Mouse (Mus musculus): ENCODE results near the gene Slc35f3. TPM values are rescaled to one million over a fixed set of nuclear protein-coding genes. Genes with fewer than 3 reads are reported as not detected.
A peak's percentile ranks its signal among the peaks of the same experiment; 100 is the strongest.
"Not testable (repeated sequence)": the region's sequence is repeated elsewhere in the genome, so short reads cannot be mapped to it uniquely, and the experiment has no call there.

Gene Slc35f3
- total RNA-seq, 2 experiments from 2014 or later, result not detected

- DNase-seq, result no peak
- intact Hi-C loops (cut with DNase I), result no loop called here
Observed at GRCm38 (mm10) chr8:126391541-126391940, 93.2 kb downstream of the Slc35f3 start.

GRCm38 (mm10) chr8:126395386-126395785, 97.0 kb downstream of the Slc35f3 start:
- intact Hi-C loops (cut with DNase I), result no loop called here
- DNase-seq, result no peak

GRCm38 (mm10) chr8:126395917-126396316, 97.6 kb downstream of the Slc35f3 start:
- DNase-seq, result no peak
- intact Hi-C loops (cut with DNase I), result no loop called here

GRCm38 (mm10) chr8:126398349-126398748, 100.0 kb downstream of the Slc35f3 start:
- DNase-seq, result peak in 1 of 2 experiments; percentile 7
- intact Hi-C loops (cut with DNase I), result no loop called here

GRCm38 (mm10) chr8:126404550-126404949, 106.2 kb downstream of the Slc35f3 start:
- peak in 1 of 2 experiments; percentile 7 for DNase-seq
- intact Hi-C loops (cut with DNase I), result not testable (repeated sequence)

- intact Hi-C loops (cut with DNase I), result no loop called here
- DNase-seq, result no peak
Observed at GRCm38 (mm10) chr8:126405030-126405429, 106.7 kb downstream of the Slc35f3 start.

- intact Hi-C loops (cut with DNase I), result no loop called here
- no peak for DNase-seq
Observed at GRCm38 (mm10) chr8:126420834-126421233, 122.5 kb downstream of the Slc35f3 start.

- intact Hi-C loops (cut with DNase I), result no loop called here
- peak; percentile 97 to 99 for DNase-seq
Observed at GRCm38 (mm10) chr8:126422174-126422919, 124.0 kb downstream of the Slc35f3 start, which contains the start of gene Coa6. TSS of gene Coa6 (plus strand) at chr8:126422515.

- intact Hi-C loops (cut with DNase I), result no loop called here
- DNase-seq, result no peak
Observed at GRCm38 (mm10) chr8:126422920-126423300, 124.6 kb downstream of the Slc35f3 start.

GRCm38 (mm10) chr8:126424163-126424562, 125.8 kb downstream of the Slc35f3 start:
- intact Hi-C loops (cut with DNase I), result no loop called here
- no peak for DNase-seq

GRCm38 (mm10) chr8:126424946-126425345, 126.6 kb downstream of the Slc35f3 start:
- no peak for DNase-seq
- intact Hi-C loops (cut with DNase I), result no loop called here

GRCm38 (mm10) chr8:126429635-126430034, 131.3 kb downstream of the Slc35f3 start:
- intact Hi-C loops (cut with DNase I), result no loop called here
- DNase-seq, result no peak

GRCm38 (mm10) chr8:126433827-126434226, 135.5 kb downstream of the Slc35f3 start:
- DNase-seq, result no peak
- intact Hi-C loops (cut with DNase I), result no loop called here

- no peak for DNase-seq
- intact Hi-C loops (cut with DNase I), result no loop called here
Observed at GRCm38 (mm10) chr8:126438937-126439336, 140.6 kb downstream of the Slc35f3 start.

Other genes with a start within 250 kb of the Slc35f3 start
- gene Coa6, start 124.0 kb downstream of the Slc35f3 start, total RNA-seq (2021), result 10 to 100 TPM; 23.4 to 27.0 TPM
- gene Tarbp1, start 176.5 kb downstream of the Slc35f3 start, total RNA-seq (2021), result 1 to 10 TPM; 5.6 to 5.7 TPM

Measured in heart, postnatal 14 days (tissue).